Mouse (Mus musculus): ENCODE results near the gene Ccdc3. TPM values are rescaled to one million over a fixed set of nuclear protein-coding genes. Genes with fewer than 3 reads are reported as not detected.

Gene Ccdc3
- polyA plus RNA-seq, 1 experiment = 5.8 TPM

DNA sequence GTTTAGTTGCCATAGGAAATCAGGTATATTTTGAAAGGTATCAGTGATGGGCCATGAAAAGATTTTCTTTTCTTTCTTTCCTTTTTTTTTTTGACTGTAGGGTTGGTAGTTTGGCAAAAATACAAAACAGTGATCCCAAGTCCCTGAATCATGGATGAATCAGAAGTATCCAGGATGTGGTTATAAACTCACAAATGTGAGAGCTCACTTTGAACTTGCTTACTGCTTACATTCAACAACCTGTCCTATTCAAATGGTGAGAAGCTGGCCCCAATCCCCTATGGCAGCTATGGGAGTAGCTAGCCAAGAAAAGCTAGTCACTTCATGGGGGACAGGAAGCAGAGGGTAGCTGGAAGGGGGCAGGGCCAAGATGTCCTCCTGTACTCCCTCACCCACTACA is 37.1 kb downstream of the Ccdc3 start:
- no peak overlapping the region for H3K4me3 ChIP-seq (replicated peaks; ENCODE audit: extremely low read depth, low read depth, low read length)

DNA sequence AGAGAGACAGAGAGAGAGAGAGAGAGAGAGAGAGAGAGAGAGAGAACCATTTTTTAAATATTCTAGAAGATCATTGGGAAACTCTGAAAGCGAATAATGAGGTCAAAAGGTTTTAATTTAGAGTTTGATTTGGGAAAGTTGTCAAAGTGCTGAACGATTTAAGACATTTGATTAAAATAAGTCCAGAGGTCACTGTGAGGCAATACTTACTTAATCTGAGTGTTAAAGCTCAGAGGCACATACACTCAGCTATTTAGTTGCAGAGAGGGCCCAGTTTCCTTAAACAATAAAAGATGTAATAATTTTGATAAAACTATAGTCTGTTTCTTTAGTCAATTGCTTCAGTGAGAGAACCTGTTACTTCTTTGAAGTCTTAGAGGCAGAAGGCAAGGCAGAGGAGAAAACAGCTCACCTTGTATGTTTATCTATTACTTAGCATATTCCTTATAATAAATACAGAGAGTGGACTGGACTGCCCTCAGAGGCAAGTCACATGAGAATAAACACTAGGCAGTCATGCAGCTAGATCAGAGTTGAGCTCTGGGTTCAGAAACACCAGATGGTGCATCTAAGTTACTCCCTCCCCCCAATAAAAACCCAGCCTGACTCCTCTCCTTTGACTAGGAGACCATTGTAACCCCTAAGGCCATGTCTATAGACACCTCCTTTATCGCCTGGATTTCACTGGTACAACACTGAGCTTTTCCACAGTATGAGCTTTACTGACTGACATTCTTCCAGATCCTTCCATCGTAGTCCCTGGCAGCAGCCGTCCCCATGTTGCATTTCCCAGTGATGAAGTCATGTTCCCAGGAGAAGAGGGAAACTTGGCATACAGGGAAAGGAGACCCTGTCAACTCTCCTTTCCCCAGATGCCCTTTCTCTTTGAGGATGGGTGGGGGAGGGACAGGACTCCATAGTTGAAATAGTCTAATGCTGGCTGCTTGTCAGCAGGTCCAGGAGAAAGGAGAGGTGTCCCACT is 44.2 kb downstream of the Ccdc3 start:
- no peak for TF ChIP-seq POLR2A (IDR thresholded peaks at IDR 0.05; ENCODE audit: borderline replicate concordance, extremely low read depth, low read depth, low read length)
- no peak for TF ChIP-seq CTCF (IDR thresholded peaks at IDR 0.05; ENCODE audit: insufficient read depth, low read length)
- Histone ChIP-seq H3K4me3 (replicated peaks; ENCODE audit: extremely low read depth, low read depth, low read length) (no peak overlapping the region), H3K4me1 (ENCODE audit: control insufficient read depth, insufficient read depth, low read length) (no peaks in the 10 kb centered on the region)
- DNase-seq = no peak
- WGBS = 62% methylated on average over 5 of the region's 5 CpGs

More for the DNA sequence above, 37.1 kb downstream of the Ccdc3 start:
- DNase-seq = no peak
- no peak for TF ChIP-seq POLR2A (IDR thresholded peaks at IDR 0.05; ENCODE audit: borderline replicate concordance, extremely low read depth, low read depth, low read length)
- no peak for TF ChIP-seq CTCF (IDR thresholded peaks at IDR 0.05; ENCODE audit: insufficient read depth, low read length)
- H3K4me1 ChIP-seq (ENCODE audit: control insufficient read depth, insufficient read depth, low read length) = no peaks in the 10 kb centered on the region

DNA sequence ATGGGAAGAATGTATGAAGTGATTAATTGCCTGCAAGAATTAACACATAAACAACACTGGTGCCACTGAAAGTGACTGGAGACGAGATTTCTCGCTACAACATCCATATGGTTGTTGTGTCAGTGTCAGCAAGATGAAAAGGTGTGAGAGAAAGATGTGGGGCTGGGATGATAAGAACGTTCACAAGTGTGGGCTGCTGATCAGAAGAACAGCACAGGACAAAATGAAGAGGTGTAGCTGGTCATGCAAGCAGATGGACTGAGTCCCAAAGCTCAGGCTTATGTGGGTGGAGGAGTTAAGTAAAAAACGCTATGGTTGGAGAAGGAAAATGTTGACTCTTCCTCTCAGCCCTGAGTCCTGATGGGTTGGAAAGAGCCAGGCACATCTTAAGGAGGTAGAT is 46.6 kb downstream of the Ccdc3 start:
- 45% methylated on average over 4 of the region's 4 CpGs for WGBS
- TF ChIP-seq POLR2A (IDR thresholded peaks at IDR 0.05; ENCODE audit: borderline replicate concordance, extremely low read depth, low read depth, low read length) (no peak), CTCF (IDR thresholded peaks at IDR 0.05; ENCODE audit: insufficient read depth, low read length) (no peak)
- no peak for DNase-seq
- no peak overlapping the region for H3K4me3 ChIP-seq (replicated peaks; ENCODE audit: extremely low read depth, low read depth, low read length)
- H3K4me1 ChIP-seq (ENCODE audit: control insufficient read depth, insufficient read depth, low read length) = no peaks in the 10 kb centered on the region

DNA sequence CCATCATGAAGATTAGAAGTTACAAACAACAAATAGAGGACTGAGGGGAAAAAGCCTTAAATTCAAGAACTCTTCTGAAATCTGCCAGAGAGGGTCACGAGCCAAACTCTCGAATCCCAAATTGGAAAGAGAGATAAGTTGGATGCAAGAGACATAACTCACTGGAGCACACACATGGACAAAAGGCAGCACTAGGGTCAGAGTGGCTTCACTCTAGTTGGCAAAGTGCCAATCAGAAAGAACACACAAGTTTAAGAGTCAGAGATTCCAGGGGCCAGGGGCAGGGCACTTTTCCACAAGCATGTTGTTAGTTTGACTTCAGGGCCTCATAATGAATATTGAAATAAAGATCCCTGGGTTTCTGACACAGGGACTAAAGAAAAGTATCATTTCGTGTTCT is 48.1 kb downstream of the Ccdc3 start:
- no peak overlapping the region for H3K4me3 ChIP-seq (replicated peaks; ENCODE audit: extremely low read depth, low read depth, low read length)
- H3K4me1 ChIP-seq (ENCODE audit: control insufficient read depth, insufficient read depth, low read length) = no peaks in the 10 kb centered on the region
- 61% methylated on average over 3 of the region's 3 CpGs for WGBS
- DNase-seq = no peak
- no peak for TF ChIP-seq POLR2A (IDR thresholded peaks at IDR 0.05; ENCODE audit: borderline replicate concordance, extremely low read depth, low read depth, low read length)
- no peak for TF ChIP-seq CTCF (IDR thresholded peaks at IDR 0.05; ENCODE audit: insufficient read depth, low read length)

DNA sequence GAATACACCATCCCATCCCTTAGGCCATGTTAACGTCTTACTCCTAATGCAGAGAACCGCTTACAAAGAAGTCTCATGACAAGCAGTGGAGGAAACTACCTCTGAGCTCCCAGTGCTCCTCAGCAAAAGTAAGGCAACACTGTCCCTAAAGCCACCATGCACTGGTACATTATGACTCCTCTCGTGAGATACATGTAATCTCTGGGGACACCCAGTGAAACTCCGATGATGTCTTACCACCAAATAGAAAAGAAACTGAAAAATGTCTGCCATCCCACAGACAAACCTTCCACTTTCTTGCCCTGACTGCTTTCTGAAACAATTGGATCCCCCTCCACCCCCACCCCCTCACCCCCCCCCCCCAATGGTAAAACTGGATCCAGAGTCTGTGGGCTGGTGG is 54.6 kb downstream of the Ccdc3 start:
- TF ChIP-seq POLR2A (IDR thresholded peaks at IDR 0.05; ENCODE audit: borderline replicate concordance, extremely low read depth, low read depth, low read length) (no peak), CTCF (IDR thresholded peaks at IDR 0.05; ENCODE audit: insufficient read depth, low read length) (no peak)
- Histone ChIP-seq H3K4me3 (replicated peaks; ENCODE audit: extremely low read depth, low read depth, low read length) (no peak overlapping the region), H3K4me1 (ENCODE audit: control insufficient read depth, insufficient read depth, low read length) (no peaks in the 10 kb centered on the region)
- WGBS = 89% methylated on average over 4 of the region's 4 CpGs
- no peak for DNase-seq

DNA sequence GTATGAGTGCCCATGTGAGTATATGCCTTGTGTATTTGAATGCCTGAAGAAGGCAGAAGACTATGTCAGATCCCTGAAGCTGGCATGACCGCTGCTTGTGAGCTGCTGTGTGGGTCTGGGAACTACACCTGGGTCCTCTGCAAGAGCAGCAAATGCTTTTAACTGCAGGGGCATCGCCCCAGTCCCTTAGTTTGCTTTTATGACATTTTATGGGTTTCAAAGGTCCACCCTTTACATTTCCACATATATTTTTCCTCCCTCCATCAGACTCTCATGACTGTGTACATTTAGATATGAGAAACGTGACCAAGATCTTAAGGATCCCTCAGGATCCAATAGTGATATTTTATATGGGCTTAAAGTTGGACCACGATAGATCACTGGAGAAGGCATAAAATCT is 55.5 kb downstream of the Ccdc3 start:
- Histone ChIP-seq H3K4me1 (ENCODE audit: control insufficient read depth, insufficient read depth, low read length) (no peaks in the 10 kb centered on the region), H3K4me3 (replicated peaks; ENCODE audit: extremely low read depth, low read depth, low read length) (no peak overlapping the region)
- WGBS = 80% methylated on average over 4 of the region's 4 CpGs
- TF ChIP-seq POLR2A (IDR thresholded peaks at IDR 0.05; ENCODE audit: borderline replicate concordance, extremely low read depth, low read depth, low read length) (no peak), CTCF (IDR thresholded peaks at IDR 0.05; ENCODE audit: insufficient read depth, low read length) (no peak)
- no peak for DNase-seq

DNA sequence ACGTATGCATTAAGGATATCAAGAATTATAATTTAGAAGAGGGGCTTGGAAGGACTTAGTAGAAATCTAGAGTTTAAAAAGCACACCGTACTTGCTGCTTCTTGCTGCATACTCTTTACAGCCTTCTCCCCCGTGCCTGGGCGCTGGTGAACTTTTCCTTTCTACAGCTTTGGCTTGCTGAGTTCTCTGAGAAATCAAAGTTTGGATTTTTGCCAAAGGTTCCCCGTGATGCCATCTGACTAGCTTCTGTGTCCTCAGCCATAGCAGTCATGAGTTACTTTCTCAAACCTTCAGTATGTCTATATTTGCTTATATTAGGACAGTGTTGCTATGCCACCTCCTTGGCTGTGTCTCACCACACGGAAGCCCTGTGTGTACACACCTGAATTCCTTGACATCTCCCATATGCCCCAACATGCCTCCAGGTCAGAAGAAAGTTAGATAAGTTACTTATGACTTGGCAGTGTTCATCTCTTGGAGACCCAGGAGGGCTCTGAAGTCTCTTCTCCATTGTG is 57.2 kb downstream of the Ccdc3 start:
- Histone ChIP-seq H3K4me1 (ENCODE audit: control insufficient read depth, insufficient read depth, low read length) (no peaks in the 10 kb centered on the region), H3K4me3 (replicated peaks; ENCODE audit: extremely low read depth, low read depth, low read length) (no peak overlapping the region)
- WGBS = 61% methylated on average over 6 of the region's 6 CpGs
- no peak for DNase-seq
- TF ChIP-seq CTCF (IDR thresholded peaks at IDR 0.05; ENCODE audit: insufficient read depth, low read length) = no peak
- TF ChIP-seq POLR2A (IDR thresholded peaks at IDR 0.05; ENCODE audit: borderline replicate concordance, extremely low read depth, low read depth, low read length) = no peak

DNA sequence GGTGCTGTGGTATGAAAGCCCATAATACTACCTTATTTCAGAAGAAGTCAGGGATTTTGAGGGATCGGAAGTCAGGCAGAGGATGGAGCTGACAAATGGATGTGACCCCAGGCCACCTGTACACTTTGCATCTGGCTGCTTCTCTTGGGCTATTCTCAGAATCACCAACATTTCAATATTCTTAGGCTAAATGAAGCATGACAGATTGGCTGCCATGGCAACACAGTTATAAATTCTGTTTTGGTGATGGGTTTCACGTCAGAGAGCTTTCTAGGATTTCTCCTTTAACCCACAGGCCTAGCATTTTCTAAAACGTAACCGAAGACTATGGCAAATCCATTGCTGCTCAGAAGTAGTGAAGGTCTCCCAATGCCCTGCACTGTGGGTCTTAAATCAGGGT is 59.9 kb downstream of the Ccdc3 start:
- TF ChIP-seq POLR2A (IDR thresholded peaks at IDR 0.05; ENCODE audit: borderline replicate concordance, extremely low read depth, low read depth, low read length) = no peak
- no peak for TF ChIP-seq CTCF (IDR thresholded peaks at IDR 0.05; ENCODE audit: insufficient read depth, low read length)
- no peak for DNase-seq
- Histone ChIP-seq H3K4me1 (ENCODE audit: control insufficient read depth, insufficient read depth, low read length) (no peaks in the 10 kb centered on the region), H3K4me3 (replicated peaks; ENCODE audit: extremely low read depth, low read depth, low read length) (no peak overlapping the region)
- WGBS = 88% methylated on average over 4 of the region's 4 CpGs

DNA sequence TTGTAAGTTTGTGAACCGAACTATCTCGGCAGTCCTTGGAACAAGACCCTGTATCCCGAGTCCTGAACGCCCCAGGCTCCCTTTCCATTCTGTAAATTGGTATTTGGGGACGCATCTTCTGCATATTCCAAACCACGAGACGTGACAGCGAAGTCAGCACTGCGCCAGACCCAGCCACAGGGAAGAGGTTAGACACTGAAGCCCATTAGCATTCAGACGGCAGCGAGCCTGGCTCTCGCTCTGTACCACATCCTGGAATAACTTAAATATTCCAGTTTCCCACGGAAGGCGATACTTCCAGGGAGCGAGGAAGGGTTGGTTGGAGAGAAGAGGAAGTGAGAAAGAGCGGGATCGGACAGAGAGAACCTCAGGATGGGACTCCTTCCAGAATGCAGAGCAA is 61.7 kb downstream of the Ccdc3 start:
- no peak for DNase-seq
- 79% methylated on average over 17 of the region's 17 CpGs for WGBS
- no peak overlapping the region for H3K4me3 ChIP-seq (replicated peaks; ENCODE audit: extremely low read depth, low read depth, low read length)
- H3K4me1 ChIP-seq (ENCODE audit: control insufficient read depth, insufficient read depth, low read length) = no peaks in the 10 kb centered on the region
- no peak for TF ChIP-seq POLR2A (IDR thresholded peaks at IDR 0.05; ENCODE audit: borderline replicate concordance, extremely low read depth, low read depth, low read length)
- TF ChIP-seq CTCF (IDR thresholded peaks at IDR 0.05; ENCODE audit: insufficient read depth, low read length) = no peak
